Mouse (Mus musculus): Measurements from ENCODE around the gene Drg2.
"Not testable (repeated sequence)": the region's sequence is repeated elsewhere in the genome, so short reads cannot be mapped to it uniquely, and the experiment has no call there.

Drg2 gene

GRCm38 (mm10) chr11:60454080-60454744 is at the start of gene Drg2:
Gene Drg2 (plus strand): TSS chr11:60454591.
- peak; percentile 96 for DNase-seq (ENCODE audit: low spot score)

- DNase-seq (ENCODE audit: low spot score): no peak
Observed at GRCm38 (mm10) chr11:60406606-60407005, 47.8 kb upstream of the Drg2 start.

- peak; percentile 93 for DNase-seq (ENCODE audit: low spot score)
Observed at GRCm38 (mm10) chr11:60412173-60412572, 42.2 kb upstream of the Drg2 start.

GRCm38 (mm10) chr11:60412921-60413320 is 41.5 kb upstream of the Drg2 start:
- DNase-seq (ENCODE audit: low spot score): no peak

GRCm38 (mm10) chr11:60416590-60416962 is 37.8 kb upstream of the Drg2 start:
- no peak for DNase-seq (ENCODE audit: low spot score)

GRCm38 (mm10) chr11:60416963-60417716 is 37.3 kb upstream of the Drg2 start, which contains the start of gene Gid4:
Gene Gid4 (plus strand): TSS chr11:60417145.
- peak; percentile 99 for DNase-seq (ENCODE audit: low spot score)

GRCm38 (mm10) chr11:60417717-60418472 is 36.5 kb upstream of the Drg2 start, which contains the start of gene Atpaf2:
Gene Atpaf2 (minus strand): TSS chr11:60418457.
- peak; percentile 47 for DNase-seq (ENCODE audit: low spot score)

- DNase-seq (ENCODE audit: low spot score): peak; percentile 7
Observed at GRCm38 (mm10) chr11:60418473-60418803, 36.0 kb upstream of the Drg2 start.

- peak; percentile 38 for DNase-seq (ENCODE audit: low spot score)
Observed at GRCm38 (mm10) chr11:60422046-60422668, 32.2 kb upstream of the Drg2 start.

GRCm38 (mm10) chr11:60423006-60423405 is 31.4 kb upstream of the Drg2 start:
- DNase-seq (ENCODE audit: low spot score): no peak

GRCm38 (mm10) chr11:60426417-60426816 is 28.0 kb upstream of the Drg2 start:
- no peak for DNase-seq (ENCODE audit: low spot score)

- DNase-seq (ENCODE audit: low spot score): no peak
Observed at GRCm38 (mm10) chr11:60427628-60428027, 26.8 kb upstream of the Drg2 start.

- DNase-seq (ENCODE audit: low spot score): no peak
Observed at GRCm38 (mm10) chr11:60433501-60433900, 20.9 kb upstream of the Drg2 start.

GRCm38 (mm10) chr11:60435133-60435532 is 19.3 kb upstream of the Drg2 start:
- no peak for DNase-seq (ENCODE audit: low spot score)

GRCm38 (mm10) chr11:60436618-60437017 is 17.8 kb upstream of the Drg2 start:
- DNase-seq (ENCODE audit: low spot score): no peak

- DNase-seq (ENCODE audit: low spot score): not testable (repeated sequence)
Observed at GRCm38 (mm10) chr11:60439621-60440020, 14.8 kb upstream of the Drg2 start.

- no peak for DNase-seq (ENCODE audit: low spot score)
Observed at GRCm38 (mm10) chr11:60440176-60440575, 14.2 kb upstream of the Drg2 start.

GRCm38 (mm10) chr11:60442896-60443295 is 11.5 kb upstream of the Drg2 start:
- DNase-seq (ENCODE audit: low spot score): no peak

GRCm38 (mm10) chr11:60444007-60444406 is 10.4 kb upstream of the Drg2 start:
- DNase-seq (ENCODE audit: low spot score): no peak

GRCm38 (mm10) chr11:60454745-60455087 is 325 bp downstream of the Drg2 start:
- no peak for DNase-seq (ENCODE audit: low spot score)

GRCm38 (mm10) chr11:60457973-60458372 is 3.6 kb downstream of the Drg2 start:
- peak; percentile 17 for DNase-seq (ENCODE audit: low spot score)

GRCm38 (mm10) chr11:60465943-60466380 is 11.6 kb downstream of the Drg2 start:
- peak; percentile 57 for DNase-seq (ENCODE audit: low spot score)

Data from retina, embryonic 14.5 days (tissue).